Mouse (Mus musculus) midbrain, embryonic 10.5 days (tissue): ENCODE data around the gene H2-K1. TPM values are rescaled to one million over a fixed set of nuclear protein-coding genes. Genes with fewer than 3 reads are reported as not detected.

Source experiments
- DNase-seq: peaks from one replicate; pipeline ENCODE4 v3.0.0-alpha.2; 2017; ENCODE audit warnings: low spot score
- H3K27ac ChIP-seq: fragments of 300-500 bp; sonication (generic); replicated peaks from 2 replicates; pipeline ENCODE4 v1.5.1; 2016; ENCODE audit warnings: mild to moderate bottlenecking
- H3K27me3 ChIP-seq: fragments of 300-500 bp; sonication (generic); 2 replicates; pipeline ENCODE4 v1.6.1; 2016; ENCODE audit warnings: low read depth, mild to moderate bottlenecking; ENCODE audit not compliant: poor library complexity, severe bottlenecking
- H3K36me3 ChIP-seq: fragments of 300-500 bp; sonication (generic); 2 replicates; pipeline ENCODE4 v1.6.1; 2016; ENCODE audit warnings: mild to moderate bottlenecking, moderate library complexity
- H3K4me1 ChIP-seq: fragments of 300-500 bp; sonication (generic); 2 replicates; pipeline ENCODE4 v1.6.1; 2016
- H3K4me3 ChIP-seq: fragments of 300-500 bp; sonication (generic); 2 replicates; pipeline ENCODE4 v1.5.1; 2016; ENCODE audit warnings: mild to moderate bottlenecking, moderate library complexity
- H3K9me3 ChIP-seq: fragments of 300-500 bp; sonication (generic); replicated peaks from 2 replicates; pipeline ENCODE4 v1.6.1; 2016; ENCODE audit warnings: mild to moderate bottlenecking
- WGBS: fragments of 180-500 bp; shearing (Covaris S2); methylation state at CpG from one replicate; pipeline ENCODE4 v1.1.7; 2016; 5-methylcytosine and 5-hydroxymethylcytosine counted together
- microRNA counts: library from miRNA; unstranded; fragments of <30 nt; microRNA quantifications from one replicate; lab custom pipeline; 2017
- microRNA-seq: library from miRNA; unstranded; fragments of <30 nt; microRNA quantifications from one replicate; pipeline ENCODE4, GENCODE M21; 2017
- polyA plus RNA-seq: library from polyadenylated mRNA; unstranded; fragments of >200 nt; fragmentation: Nextera tagmentation; extraction: Ambion mirVana; gene quantifications from 2 replicates; pipeline ENCODE4 v1.2.1, GENCODE M21; 2016

H2-K1 gene
- polyA plus RNA-seq, 1 experiment from 2014 or later: 50.3 TPM

GRCm38 (mm10) chr17:33948090-33948904, 51.9 kb downstream of the H2-K1 start:
- H3K27me3 ChIP-seq: no peaks in the 10 kb centered on the region
- H3K4me3 ChIP-seq: peak overlapping the region; percentile 18; the same call in 1 of the 2 replicates
- 86% methylated on average over 22 of the region's 22 CpGs for WGBS
- no peaks in the 10 kb centered on the region for H3K9me3 ChIP-seq
- peaks cover 91% of the 10 kb centered on the region for H3K36me3 ChIP-seq
- H3K27ac ChIP-seq: no peak overlapping the region
- peaks cover 39% of the 10 kb centered on the region for H3K4me1 ChIP-seq
- no peak for DNase-seq

- WGBS: 93% methylated on average over 10 of the region's 10 CpGs
- H3K4me1 ChIP-seq: peaks cover 32% of the 10 kb centered on the region
- no peaks in the 10 kb centered on the region for H3K27me3 ChIP-seq
- H3K27ac ChIP-seq: no peak overlapping the region
- no peak overlapping the region for H3K4me3 ChIP-seq
- H3K9me3 ChIP-seq: no peaks in the 10 kb centered on the region
- peaks cover 91% of the 10 kb centered on the region for H3K36me3 ChIP-seq
- DNase-seq: no peak
These were observed 52.6 kb downstream of the H2-K1 start for GRCm38 (mm10) chr17:33947430-33948089.

MicroRNAs within 50 kb of the gene (microRNA counts, 519-probe panel; counts per million panel counts)
- 3,687 counts per million, percentile 16 among the panel's probes with 10 or more counts for microRNA mmu-miR-219 (lab: Ali Mortazavi, UCI)

Small RNAs within 50 kb of the gene (microRNA-seq; reads per million reads assigned to microRNA genes)
- 11.7 reads per million, percentile 24 among the genes with 10 or more reads in this experiment for gene Mir219a-1
- gene Mir219c: not detected

Other genes with a start within 250 kb of the H2-K1 start
- gene Rab11b, start 239.8 kb downstream of the H2-K1 start, polyA plus RNA-seq: 363 and 422 TPM in 2 replicates
- 17.7 and 20.7 TPM in 2 replicates for gene Angptl4, start 218.5 kb downstream of the H2-K1 start, polyA plus RNA-seq
- 24.6 and 29.4 TPM in 2 replicates for gene Kank3, start 189.8 kb downstream of the H2-K1 start, polyA plus RNA-seq
- 699 and 827 TPM in 2 replicates for gene Rps28, start 175.8 kb downstream of the H2-K1 start, polyA plus RNA-seq
- 496 and 518 TPM in 2 replicates for gene Ndufa7, start 175.8 kb downstream of the H2-K1 start, polyA plus RNA-seq
- 82.0 and 82.4 TPM in 2 replicates for gene Cd320, start 157.3 kb downstream of the H2-K1 start, polyA plus RNA-seq
- gene Gm7029, start 126.5 kb downstream of the H2-K1 start, polyA plus RNA-seq: not detected in 2 replicates
- gene Kifc1, start 109.7 kb downstream of the H2-K1 start, polyA plus RNA-seq: 7.8 and 9.4 TPM in 2 replicates
- gene Platr17, start 95.2 kb downstream of the H2-K1 start, polyA plus RNA-seq: 0.30 TPM in 1 of 2 replicates, not detected in the other
- gene Daxx, start 90.9 kb downstream of the H2-K1 start, polyA plus RNA-seq: 77.5 and 82.6 TPM in 2 replicates
- 14.9 and 17.3 TPM in 2 replicates for gene Tapbp, start 84.4 kb downstream of the H2-K1 start, polyA plus RNA-seq
- gene Zbtb22, start 84.4 kb downstream of the H2-K1 start, polyA plus RNA-seq: 23.5 and 24.1 TPM in 2 replicates
- 43.1 and 46.9 TPM in 2 replicates for gene Rgl2, start 70.8 kb downstream of the H2-K1 start, polyA plus RNA-seq
- gene Pfdn6, start 60.0 kb downstream of the H2-K1 start, polyA plus RNA-seq: 214 and 240 TPM in 2 replicates
- 47.8 and 52.5 TPM in 2 replicates for gene Wdr46, start 59.7 kb downstream of the H2-K1 start, polyA plus RNA-seq
- gene B3galt4, start 48.9 kb downstream of the H2-K1 start, polyA plus RNA-seq: 4.1 and 6.4 TPM in 2 replicates
- gene Vps52, start 44.5 kb downstream of the H2-K1 start, polyA plus RNA-seq: 53.5 and 61.0 TPM in 2 replicates
- 1,339 and 1,576 TPM in 2 replicates for gene Rps18, start 44.3 kb downstream of the H2-K1 start, polyA plus RNA-seq
- 13.8 and 15.3 TPM in 2 replicates for gene Ring1, start 24.3 kb upstream of the H2-K1 start, polyA plus RNA-seq
- gene H2-Ke6, start 27.7 kb upstream of the H2-K1 start, polyA plus RNA-seq: 120 and 128 TPM in 2 replicates
- 221 and 227 TPM in 2 replicates for gene Slc39a7, start 31.3 kb upstream of the H2-K1 start, polyA plus RNA-seq
- gene Rxrb, start 31.5 kb upstream of the H2-K1 start, polyA plus RNA-seq: 54.0 and 56.9 TPM in 2 replicates
- gene Col11a2, start 39.1 kb upstream of the H2-K1 start, polyA plus RNA-seq: 0.92 and 1.1 TPM in 2 replicates
- 0.37 and 0.50 TPM in 2 replicates for gene H2-Oa, start 92.0 kb upstream of the H2-K1 start, polyA plus RNA-seq
- gene H2-DMa, start 119.2 kb upstream of the H2-K1 start, polyA plus RNA-seq: 6.4 and 9.5 TPM in 2 replicates
- 126 and 137 TPM in 2 replicates for gene Brd2, start 122.3 kb upstream of the H2-K1 start, polyA plus RNA-seq
- gene H2-DMb2, start 143.0 kb upstream of the H2-K1 start, polyA plus RNA-seq: 0.12 TPM in 1 of 2 replicates, not detected in the other
- 0.39 TPM in 1 of 2 replicates, not detected in the other for gene H2-DMb1, start 152.7 kb upstream of the H2-K1 start, polyA plus RNA-seq
- 0.93 and 1.3 TPM in 2 replicates for gene Tap1, start 187.2 kb upstream of the H2-K1 start, polyA plus RNA-seq
- gene Psmb9, start 187.4 kb upstream of the H2-K1 start, polyA plus RNA-seq: 0.49 and 0.52 TPM in 2 replicates
- 1.4 and 3.0 TPM in 2 replicates for gene Psmb8, start 197.4 kb upstream of the H2-K1 start, polyA plus RNA-seq
- 0.53 and 0.63 TPM in 2 replicates for gene Tap2, start 203.2 kb upstream of the H2-K1 start, polyA plus RNA-seq
- not detected in 2 replicates for gene H2-Ob, start 238.6 kb upstream of the H2-K1 start, polyA plus RNA-seq